Mouse (Mus musculus) CD4-positive helper T cell, adult 2 months (primary cell): ENCODE results near the gene Serpina3g.

Experiments used
- DNase-seq: peaks from one replicate; pipeline ENCODE4 v3.0.0-alpha.2; 2012; ENCODE audit warnings: low read depth, missing footprints, low spot score

Serpina3g gene

GRCm38 (mm10) chr12:104279056-104279435, 43.0 kb downstream of the Serpina3g start:
- no peak for DNase-seq

GRCm38 (mm10) chr12:104283380-104283779, 47.3 kb downstream of the Serpina3g start:
- no peak for DNase-seq

GRCm38 (mm10) chr12:104288336-104288735, 52.3 kb downstream of the Serpina3g start:
- no peak for DNase-seq

GRCm38 (mm10) chr12:104289872-104290271, 53.8 kb downstream of the Serpina3g start:
- no peak for DNase-seq
